ENCODE assay signal across 8 mouse cellular contexts in the genomic region with DNA sequence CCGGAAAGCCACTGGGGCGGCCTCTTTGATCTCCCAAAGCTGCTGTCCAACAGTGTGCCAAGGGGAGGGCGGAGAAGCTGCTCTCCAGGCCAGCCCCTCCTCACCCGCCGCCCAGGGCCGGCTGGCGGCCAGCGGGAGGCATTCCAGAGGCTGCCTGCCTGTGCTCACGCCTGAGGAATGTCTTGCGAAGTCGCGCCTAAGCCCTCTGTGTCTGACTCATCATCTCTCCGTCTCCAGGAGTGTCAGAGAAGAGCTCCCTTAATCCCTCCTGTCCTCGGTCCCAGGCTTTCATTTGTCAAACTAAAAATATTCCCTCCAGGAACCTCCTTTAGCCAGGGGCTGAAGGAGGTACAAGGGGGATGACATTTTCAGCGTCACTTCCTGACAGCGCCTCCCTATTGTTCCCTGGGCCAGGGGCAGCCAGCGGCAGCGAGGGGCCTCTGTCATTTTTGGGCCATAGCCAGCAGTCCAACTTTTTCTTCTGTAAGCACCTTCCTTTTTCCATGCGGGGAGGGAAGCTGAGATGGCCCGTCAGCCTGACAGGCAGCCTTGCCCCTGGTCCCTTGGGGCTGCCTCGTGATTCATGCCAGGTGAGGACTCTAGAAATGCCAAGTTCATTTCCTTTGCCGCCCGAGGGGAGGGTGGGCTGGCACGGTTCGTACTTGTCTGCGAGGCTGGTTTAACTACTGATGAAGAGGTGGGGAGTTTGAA.
DNase-seq lines count a peak whose midpoint lies in the region; ATAC-seq lines count a peak whose summit lies in the region.

No protein-coding gene starts in this region.

- H3K9ac ChIP-seq in hindbrain, embryonic 16.5 days (ENCODE audit: low read depth, low read length): peak overlapping the region; percentile 50

- no peaks in the 10 kb centered on the region for H3K27me3 ChIP-seq in hindbrain, embryonic 16.5 days (replicated peaks; ENCODE audit: control insufficient read depth, insufficient read depth, low read length)

- peaks cover 10% of the 10 kb centered on the region for H3K4me1 ChIP-seq in hindbrain, embryonic 16.5 days (ENCODE audit: control insufficient read depth, insufficient read depth, low read depth, low read length)

- peak overlapping the region; percentile 4; the same call in 1 of the 2 replicates for H3K4me3 ChIP-seq in hindbrain, embryonic 16.5 days (ENCODE audit: low read length)

- no peaks in the 10 kb centered on the region for H3K36me3 ChIP-seq in hindbrain, embryonic 16.5 days (ENCODE audit: control insufficient read depth, insufficient read depth, low read length)

- WGBS in hindbrain, embryonic 16.5 days: 7% methylated on average over 26 of the region's 26 CpGs

- peak; percentile 57 to 69 for DNase-seq in adrenal gland, adult 18-20 months (ENCODE audit: low spot score in 2 of 2)
- peak; percentile 54 for DNase-seq in embryo, embryonic 11.5 days (ENCODE audit: low read depth, low spot score)
- peak; percentile 94 for DNase-seq in gastrocnemius, postnatal 25 days
- peak; percentile 7 to 39 for DNase-seq in left cerebral cortex, adult 8-10 months (ENCODE audit: low spot score in 2 of 2)
- DNase-seq in skeletal muscle tissue, adult 2 months (ENCODE audit: low read depth, low spot score): peak; percentile 91
- no peak for DNase-seq in thymus, postnatal 0 days (ENCODE audit: low spot score)

- H3K9me3 ChIP-seq in hindbrain, embryonic 16.5 days (ENCODE audit: control insufficient read depth, low read length): no peaks in the 10 kb centered on the region

- ATAC-seq in hindbrain, embryonic 16.5 days: peak; percentile 87
- ATAC-seq in megakaryocyte progenitor cell, adult 5-6 weeks (replicated peaks; ENCODE audit: poor library complexity): peak; percentile 26

- H3K4me2 ChIP-seq in hindbrain, embryonic 16.5 days (ENCODE audit: low read length): peak overlapping the region; percentile 36

- H3K27ac ChIP-seq in hindbrain, embryonic 16.5 days (ENCODE audit: low read depth, low read length): no peak overlapping the region
